Mouse (Mus musculus) limb, embryonic 11.5 days (tissue): ENCODE results near the gene Spdl1. TPM values are rescaled to one million over a fixed set of nuclear protein-coding genes. Genes with fewer than 3 reads are reported as not detected.
"Not testable (repeated sequence)": the region's sequence is repeated elsewhere in the genome, so short reads cannot be mapped to it uniquely, and the experiment has no call there.

Experiments
- ATAC-seq: fragments of 200-750 bp; cut with Nextera tagmentation; 2 replicates; pipeline ENCODE4 v1.8.0; 2017; ENCODE audit warnings: low read depth; ENCODE audit not compliant: insufficient number of reproducible peaks, low FRiP score, low TSS enrichment
- DNase-seq: peaks from one replicate; pipeline ENCODE4 v3.0.0-alpha.2; 2015; ENCODE audit warnings: low spot score
- H3K27ac ChIP-seq: fragments of 300-500 bp; sonication (generic); replicated peaks from 2 replicates; pipeline ENCODE4 v1.5.1; 2014; ENCODE audit warnings: low read depth, mild to moderate bottlenecking, low read length
- H3K27me3 ChIP-seq: fragments of 300-500 bp; sonication (generic); 2 replicates; pipeline ENCODE4 v1.6.1; 2014; ENCODE audit warnings: mild to moderate bottlenecking, low read length, mixed read lengths; ENCODE audit not compliant: control insufficient read depth, insufficient read depth
- H3K36me3 ChIP-seq: fragments of 300-500 bp; sonication (generic); 2 replicates; pipeline ENCODE4 v1.6.1; 2014; ENCODE audit warnings: mild to moderate bottlenecking, low read length, moderate library complexity, mixed read lengths; ENCODE audit not compliant: control insufficient read depth, insufficient read depth
- H3K4me1 ChIP-seq: fragments of 300-500 bp; sonication (generic); 2 replicates; pipeline ENCODE4 v1.6.1; 2014; ENCODE audit warnings: low read length, mixed read lengths; ENCODE audit not compliant: control insufficient read depth, insufficient read depth
- H3K4me2 ChIP-seq: fragments of 300-500 bp; sonication (generic); 2 replicates; pipeline ENCODE4 v1.6.1; 2014; ENCODE audit warnings: low read depth, mild to moderate bottlenecking, moderate library complexity; ENCODE audit not compliant: severe bottlenecking
- H3K4me3 ChIP-seq: fragments of 300-500 bp; sonication (generic); 2 replicates; pipeline ENCODE4 v1.5.1; 2014; ENCODE audit warnings: low read depth, low read length
- H3K9ac ChIP-seq: fragments of 300-500 bp; sonication (generic); 2 replicates; pipeline ENCODE4 v1.6.1; 2014; ENCODE audit warnings: mild to moderate bottlenecking, low read length
- H3K9me3 ChIP-seq: fragments of 300-500 bp; sonication (generic); 2 replicates; pipeline ENCODE4 v1.6.1; 2016; ENCODE audit warnings: low read length; ENCODE audit not compliant: control insufficient read depth
- WGBS: fragments of 180-500 bp; shearing (Covaris S2); extraction: QIAGEN DNeasy Blood & Tissue Kit; methylation state at CpG from one replicate; pipeline ENCODE4 v1.1.7; 2014; 5-methylcytosine and 5-hydroxymethylcytosine counted together
- polyA plus RNA-seq: library from polyadenylated mRNA; unstranded; fragments of >200 nt; fragmentation: Nextera tagmentation; extraction: Ambion mirVana; gene quantifications from 2 replicates; pipeline ENCODE4 v1.2.1, GENCODE M21; 2014

Gene Spdl1
- polyA plus RNA-seq, 1 experiment from 2014 or later: 34.0 TPM

DNA sequence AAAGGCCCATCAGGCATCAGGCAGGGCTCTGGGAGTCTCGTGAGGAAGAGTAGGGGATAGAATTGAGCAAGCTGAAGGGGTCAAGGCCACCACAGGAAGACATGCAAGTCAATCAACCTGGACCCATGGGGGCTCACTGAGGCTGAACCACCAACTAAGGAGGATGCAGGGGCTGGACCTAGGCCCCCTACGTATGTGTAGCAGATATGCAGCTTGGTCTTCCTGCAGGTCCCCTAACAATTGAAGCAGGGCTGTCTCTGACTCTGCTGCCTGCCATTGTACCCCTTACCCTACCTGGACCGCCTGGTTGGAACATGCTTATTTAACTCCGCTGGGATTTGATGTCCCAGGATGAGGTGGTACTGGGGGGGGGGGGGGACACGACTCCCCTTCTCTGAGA lies 763 bp downstream of the Spdl1 start:
- no peaks in the 10 kb centered on the region for H3K9me3 ChIP-seq
- H3K27me3 ChIP-seq: no peaks in the 10 kb centered on the region
- H3K4me1 ChIP-seq: no peaks in the 10 kb centered on the region
- ATAC-seq (no peak), DNase-seq (no peak)
- peak overlapping the region; percentile 74 for H3K9ac ChIP-seq
- peak overlapping the region; percentile 64 for H3K4me3 ChIP-seq
- peak overlapping the region; percentile 53 for H3K4me2 ChIP-seq
- H3K36me3 ChIP-seq: peaks cover 12% of the 10 kb centered on the region; the same call in 1 of the 2 replicates
- WGBS: 17% methylated on average over 4 of the region's 5 CpGs
- H3K27ac ChIP-seq: no peak overlapping the region

DNA sequence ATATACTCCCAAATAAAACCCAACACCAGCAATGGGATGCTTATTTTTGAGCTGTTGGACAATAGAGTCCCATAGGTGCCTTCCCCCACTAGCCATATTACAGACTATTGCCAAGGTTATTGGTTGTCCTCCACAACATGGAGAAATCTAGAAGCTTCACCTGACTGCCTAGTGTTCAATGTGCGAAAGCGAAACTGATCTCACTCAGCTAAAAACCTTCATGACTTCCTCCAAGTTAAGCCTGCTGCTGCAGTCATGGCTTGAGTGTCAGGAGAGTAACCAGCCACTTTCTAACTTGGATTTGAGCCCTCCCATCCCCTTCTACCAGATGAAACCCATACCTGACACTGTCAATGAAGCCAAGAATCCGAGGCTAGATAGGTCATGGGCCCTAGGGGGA lies 5.6 kb downstream of the Spdl1 start:
- Histone ChIP-seq H3K4me1 (no peaks in the 10 kb centered on the region), H3K9ac (no peak overlapping the region), H3K27me3 (no peaks in the 10 kb centered on the region), H3K4me2 (no peak overlapping the region), H3K4me3 (no peak overlapping the region), H3K27ac (no peak overlapping the region), H3K36me3 (peaks cover 19% of the 10 kb centered on the region), H3K9me3 (no peaks in the 10 kb centered on the region)
- ATAC-seq (no peak), DNase-seq (no peak)
- WGBS: 92% methylated on average over 3 of the region's 3 CpGs

DNA sequence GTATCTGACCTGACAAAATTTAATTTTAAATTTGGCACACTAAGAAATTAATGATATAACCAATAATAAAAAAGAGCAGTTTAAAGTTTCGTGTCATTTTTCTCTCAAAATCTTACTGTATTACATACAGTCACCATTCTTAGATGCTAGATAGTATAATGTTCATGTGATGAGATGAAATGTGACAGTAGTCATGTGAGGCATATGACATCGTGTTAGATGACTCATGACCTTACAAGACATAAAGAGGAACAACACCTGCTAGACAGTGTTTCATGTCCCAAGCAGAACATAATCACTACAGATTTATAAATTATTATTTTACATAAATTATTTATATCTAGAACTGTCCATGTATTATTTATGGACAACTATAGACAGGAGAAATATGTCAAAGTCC lies 6.5 kb downstream of the Spdl1 start:
- H3K36me3 ChIP-seq: peaks cover 21% of the 10 kb centered on the region
- WGBS: 96% methylated on average over 2 of the region's 2 CpGs
- no peaks in the 10 kb centered on the region for H3K4me1 ChIP-seq
- H3K4me3 ChIP-seq: no peak overlapping the region
- no peak overlapping the region for H3K9ac ChIP-seq
- no peaks in the 10 kb centered on the region for H3K27me3 ChIP-seq
- H3K27ac ChIP-seq: no peak overlapping the region
- DNase-seq (no peak), ATAC-seq (no peak)
- H3K9me3 ChIP-seq: no peaks in the 10 kb centered on the region
- no peak overlapping the region for H3K4me2 ChIP-seq

DNA sequence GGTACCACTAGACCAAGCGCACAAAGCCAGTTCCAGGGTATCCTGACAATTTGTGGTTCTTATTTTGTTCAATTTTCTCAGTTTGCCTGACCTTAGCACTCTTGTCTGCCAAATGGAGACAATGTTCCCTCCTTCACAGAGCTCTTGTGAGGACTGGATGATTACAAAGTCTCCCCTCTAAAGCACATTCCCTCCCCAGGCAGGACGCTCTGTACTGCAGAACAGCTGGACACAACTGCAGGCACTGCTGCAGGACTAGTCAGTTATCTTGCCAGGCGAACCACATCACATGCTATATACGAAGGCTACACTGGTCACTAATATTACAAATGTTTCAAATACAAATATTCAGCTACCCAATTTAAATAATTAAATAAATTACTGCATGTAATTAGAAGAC lies 8.7 kb downstream of the Spdl1 start:
- Histone ChIP-seq H3K9ac (no peak overlapping the region), H3K4me1 (no peaks in the 10 kb centered on the region), H3K4me3 (no peak overlapping the region), H3K9me3 (no peaks in the 10 kb centered on the region), H3K4me2 (no peak overlapping the region), H3K36me3 (peaks cover 16% of the 10 kb centered on the region), H3K27me3 (no peaks in the 10 kb centered on the region), H3K27ac (no peak overlapping the region)
- ATAC-seq (no peak), DNase-seq (no peak)
- 94% methylated on average over 4 of the region's 4 CpGs for WGBS

DNA sequence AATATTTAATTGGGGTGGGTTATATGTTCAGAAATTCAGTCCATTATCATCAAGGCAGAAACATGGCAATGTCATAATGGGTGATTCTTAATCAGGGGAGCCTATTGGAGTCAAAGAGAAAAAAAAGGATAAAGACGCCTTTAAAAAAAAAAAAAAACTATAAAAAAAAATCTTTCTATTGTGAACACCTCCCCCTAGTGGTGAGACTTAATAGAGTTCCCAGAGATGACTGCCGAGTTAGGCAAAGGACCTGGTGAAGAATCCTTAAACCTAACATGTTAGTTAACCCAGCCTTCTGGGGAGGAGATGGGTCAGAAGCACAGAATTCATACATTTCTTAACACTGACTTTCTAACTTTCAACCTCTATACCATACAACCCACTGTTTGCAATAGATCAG lies 18.7 kb downstream of the Spdl1 start:
- H3K4me2 ChIP-seq: no peak overlapping the region
- DNase-seq: peak; percentile 24
- WGBS: 25% methylated on average over 2 of the region's 2 CpGs
- no peaks in the 10 kb centered on the region for H3K4me1 ChIP-seq
- no peaks in the 10 kb centered on the region for H3K27me3 ChIP-seq
- no peak overlapping the region for H3K4me3 ChIP-seq
- no peaks in the 10 kb centered on the region for H3K9me3 ChIP-seq
- H3K36me3 ChIP-seq: peaks cover 13% of the 10 kb centered on the region
- ATAC-seq: no peak
- H3K9ac ChIP-seq: no peak overlapping the region
- H3K27ac ChIP-seq: no peak overlapping the region

DNA sequence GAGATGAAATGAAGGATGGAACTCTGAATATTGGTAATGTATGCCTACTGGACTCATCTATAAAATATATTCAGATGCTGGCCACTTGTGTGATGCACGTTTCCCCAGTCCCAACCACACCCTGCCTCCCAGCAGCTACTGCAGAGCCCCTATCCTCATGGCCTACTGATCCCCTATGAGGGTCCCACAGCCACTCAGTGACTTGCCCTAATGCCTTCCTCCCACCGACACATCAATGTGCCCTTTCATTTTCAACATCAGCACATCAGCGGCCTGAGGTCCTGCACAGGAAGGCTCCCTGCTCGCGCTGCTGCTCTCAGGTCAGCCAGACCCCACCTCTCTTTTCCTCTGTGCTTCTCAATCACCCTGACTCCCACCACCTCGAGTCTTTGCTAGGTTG lies 19.1 kb downstream of the Spdl1 start:
- H3K4me3 ChIP-seq: no peak overlapping the region
- WGBS: 89% methylated on average over 6 of the region's 6 CpGs
- no peaks in the 10 kb centered on the region for H3K9me3 ChIP-seq
- no peak overlapping the region for H3K4me2 ChIP-seq
- H3K27me3 ChIP-seq: no peaks in the 10 kb centered on the region
- ATAC-seq: no peak
- H3K27ac ChIP-seq: no peak overlapping the region
- no peaks in the 10 kb centered on the region for H3K4me1 ChIP-seq
- H3K36me3 ChIP-seq: peaks cover 13% of the 10 kb centered on the region
- no peak for DNase-seq
- H3K9ac ChIP-seq: no peak overlapping the region

DNA sequence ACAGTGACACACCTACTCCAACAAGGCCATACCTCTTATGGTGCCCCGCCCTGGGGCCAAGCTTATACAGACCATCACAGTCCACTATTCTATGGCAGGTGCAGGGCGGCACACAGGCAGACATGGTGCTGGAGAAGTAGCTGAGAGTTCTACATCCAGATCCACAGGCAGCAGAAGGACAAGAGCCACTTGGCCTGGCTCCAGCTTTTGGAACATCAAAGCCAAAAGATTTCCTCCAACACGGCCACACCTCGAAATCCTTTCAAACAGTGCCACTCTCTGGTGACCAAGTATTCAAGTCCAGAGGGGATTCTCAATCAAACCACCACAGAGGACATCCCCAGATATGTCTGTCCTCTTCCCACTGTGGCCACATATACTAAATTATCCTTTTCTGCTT lies 28.4 kb downstream of the Spdl1 start:
- H3K4me3 ChIP-seq, ATAC-seq, H3K9ac ChIP-seq, H3K27ac ChIP-seq, H3K4me1 ChIP-seq, DNase-seq, H3K4me2 ChIP-seq, H3K36me3 ChIP-seq, H3K27me3 ChIP-seq, H3K9me3 ChIP-seq: not testable (repeated sequence)
- WGBS: 88% methylated on average over 4 of the region's 4 CpGs

DNA sequence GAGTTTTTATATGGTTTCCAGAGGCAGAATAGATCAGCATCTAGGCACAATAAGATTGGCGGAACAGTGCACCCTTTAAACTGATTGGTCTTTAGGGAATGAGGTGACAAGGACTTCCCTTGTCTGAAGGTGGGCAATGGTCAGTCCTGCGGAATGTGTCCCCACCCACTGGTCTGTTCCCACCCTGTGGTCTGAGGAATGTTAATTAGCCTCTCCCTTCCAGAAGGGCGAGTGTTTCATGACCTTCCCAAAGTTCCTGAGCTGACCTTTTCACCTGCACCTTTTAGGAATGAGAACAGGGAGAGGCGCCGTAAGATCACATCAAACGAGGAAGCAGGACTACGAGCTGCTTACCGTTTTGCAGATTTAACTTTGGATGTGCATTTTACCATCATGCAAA lies 35.4 kb downstream of the Spdl1 start:
- H3K4me2 ChIP-seq, H3K36me3 ChIP-seq, H3K9ac ChIP-seq, DNase-seq, H3K27ac ChIP-seq, H3K9me3 ChIP-seq, H3K27me3 ChIP-seq, H3K4me3 ChIP-seq, ATAC-seq, H3K4me1 ChIP-seq: not testable (repeated sequence)
- 39% methylated on average over 8 of the region's 8 CpGs for WGBS

DNA sequence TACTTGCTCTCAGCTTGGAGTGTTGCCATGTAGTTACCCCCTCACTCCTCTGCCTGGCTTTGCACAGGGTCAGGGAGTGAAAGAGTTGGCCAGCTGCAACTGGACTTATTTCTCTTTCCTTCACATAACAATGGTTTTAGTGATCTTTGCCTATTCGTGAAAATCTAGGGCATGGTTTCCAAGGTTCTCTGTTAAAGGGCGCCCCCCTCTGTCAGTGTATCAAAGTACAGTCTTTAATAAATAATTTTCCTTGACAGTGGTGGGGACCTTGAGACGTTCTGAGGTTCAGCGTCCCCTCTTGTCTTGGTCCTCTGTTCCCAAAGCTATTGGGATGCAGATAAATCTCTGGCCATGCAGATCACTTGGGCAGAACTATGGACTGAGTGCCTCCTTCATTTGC lies 37.3 kb downstream of the Spdl1 start:
- ATAC-seq (no peak), DNase-seq (no peak)
- WGBS: 33% methylated on average over 4 of the region's 4 CpGs

More for the DNA sequence above, 37.3 kb downstream of the Spdl1 start:
- H3K9me3 ChIP-seq: no peaks in the 10 kb centered on the region
- no peaks in the 10 kb centered on the region for H3K4me1 ChIP-seq
- H3K4me3 ChIP-seq: no peak overlapping the region
- no peaks in the 10 kb centered on the region for H3K36me3 ChIP-seq
- no peaks in the 10 kb centered on the region for H3K27me3 ChIP-seq
- H3K9ac ChIP-seq: no peak overlapping the region
- no peak overlapping the region for H3K27ac ChIP-seq
- no peak overlapping the region for H3K4me2 ChIP-seq
